15 mouse cellular contexts compared by ENCODE assay signal in genomic region chr15:98982100-98982499, GRCm38 (mm10). TPM values are rescaled to one million over a fixed set of nuclear protein-coding genes. Genes with fewer than 3 reads are reported as not detected.
A peak's percentile ranks its signal among the peaks of the same experiment; 100 is the strongest.
DNase-seq lines count a peak whose midpoint lies in the region; ATAC-seq and TF ChIP-seq lines count a peak whose summit lies in the region.
"Had no signal": no experiment of that assay in that cellular context is flagged by ENCODE, and none has a peak within 500 bp of the region (broad histone marks: within the 10 kb centered on the region; RNA-seq: fewer than 3 reads in every experiment).

No protein-coding gene starts in this region.

- no peaks in the 10 kb centered on the region for H3K36me3 ChIP-seq in ES-E14 (ENCODE audit: control insufficient read depth, insufficient read depth, low read length, poor library complexity, severe bottlenecking)
- H3K36me3 ChIP-seq in hindbrain, embryonic 10.5 days = no peaks in the 10 kb centered on the region
- no peaks in the 10 kb centered on the region for H3K36me3 ChIP-seq in midbrain, embryonic 16.5 days (ENCODE audit: control insufficient read depth, insufficient read depth, low read length)
- H3K36me3 ChIP-seq: heart, embryonic 15.5 days had no signal

- peak overlapping the region; percentile 47 for H3K27ac ChIP-seq in ES-E14 (ENCODE audit: insufficient read depth, low read depth, low read length, poor library complexity, severe bottlenecking)
- H3K27ac ChIP-seq in hindbrain, embryonic 10.5 days = peak overlapping the region; percentile 95
- H3K27ac ChIP-seq in midbrain, embryonic 16.5 days (ENCODE audit: low read length) = peak overlapping the region; percentile 100

- 76% methylated on average over 6 of the region's 6 CpGs for WGBS in hindbrain, embryonic 10.5 days
- WGBS in midbrain, embryonic 16.5 days = 63% methylated on average over 6 of the region's 6 CpGs

- H3K4me3 ChIP-seq in ES-E14 (ENCODE audit: insufficient read depth in 1 of 2, low read depth in 1 of 2, low read length in 2 of 2, poor library complexity in 1 of 2, severe bottlenecking in 1 of 2) = peak overlapping the region in 1 of 2 experiments; percentile 15; a peak in 2 of 4 replicates
- no peak overlapping the region for H3K4me3 ChIP-seq in hindbrain, embryonic 10.5 days
- no peak overlapping the region for H3K4me3 ChIP-seq in midbrain, embryonic 16.5 days (ENCODE audit: low read depth, low read length)
- H3K4me3 ChIP-seq: heart, embryonic 15.5 days had no signal

- peak overlapping the region; percentile 17; the same call in 1 of the 2 replicates for H3K4me2 ChIP-seq in midbrain, embryonic 16.5 days (ENCODE audit: low read length)
- H3K4me2 ChIP-seq: heart, embryonic 15.5 days had no signal

- peak; percentile 91 for DNase-seq in heart, adult 11 months
- no peak for DNase-seq in heart, postnatal 14 days
- DNase-seq in ES-E14 (ENCODE audit: low read depth, low spot score) (no peak), MN1 (ENCODE audit: low spot score) (no peak)
- no peak for DNase-seq in hindbrain, embryonic 10.5 days (ENCODE audit: low spot score)
- no peak for DNase-seq in embryo, embryonic 9.5 days (ENCODE audit: extremely low spot score)
- DNase-seq: kidney, adult 11 months; left cerebral cortex, postnatal 4 days; lung, adult 18-20 months; thymus, postnatal 4 days had no signal

- H3K27me3 ChIP-seq in hindbrain, embryonic 10.5 days (ENCODE audit: insufficient read depth, poor library complexity, severe bottlenecking) = no peaks in the 10 kb centered on the region
- H3K27me3 ChIP-seq in midbrain, embryonic 16.5 days (ENCODE audit: control insufficient read depth, insufficient read depth, low read depth, low read length) = no peaks in the 10 kb centered on the region
- H3K27me3 ChIP-seq: heart, embryonic 15.5 days had no signal

- intact Hi-C loops in heart, postnatal 14 days (cut with DNase I) = no loop called here

- H3K9me3 ChIP-seq in ES-E14 (ENCODE audit: control insufficient read depth, insufficient read depth, low read depth, low read length) = no peaks in the 10 kb centered on the region
- no peaks in the 10 kb centered on the region for H3K9me3 ChIP-seq in hindbrain, embryonic 10.5 days
- no peaks in the 10 kb centered on the region for H3K9me3 ChIP-seq in midbrain, embryonic 16.5 days (replicated peaks; ENCODE audit: control insufficient read depth, low read length, poor library complexity, severe bottlenecking)
- H3K9me3 ChIP-seq: heart, embryonic 15.5 days had no signal

- in situ Hi-C loops in ES-E14 (cut with MboI; ENCODE audit: low sequenced_read_pairs in 2 of 2, unreplicated experiment in 2 of 2) = no loop called here

- peaks cover 17 to 41% of the 10 kb centered on the region in 2 experiments for H3K4me1 ChIP-seq in ES-E14 (ENCODE audit: control insufficient read depth in 2 of 2, insufficient read depth in 2 of 2, low read length in 2 of 2, poor library complexity in 1 of 2)
- peaks cover 91% of the 10 kb centered on the region for H3K4me1 ChIP-seq in hindbrain, embryonic 10.5 days (replicated peaks)
- peaks cover 49% of the 10 kb centered on the region for H3K4me1 ChIP-seq in midbrain, embryonic 16.5 days (ENCODE audit: control insufficient read depth, insufficient read depth, low read length)

- H3K9ac ChIP-seq in ES-E14 (ENCODE audit: insufficient read depth, low read depth, low read length, poor library complexity, severe bottlenecking) = no peak overlapping the region
- no peak overlapping the region for H3K9ac ChIP-seq in midbrain, embryonic 16.5 days (ENCODE audit: low read depth, low read length)
- H3K9ac ChIP-seq: heart, embryonic 15.5 days had no signal

- no peak for ATAC-seq in midbrain, embryonic 16.5 days
- ATAC-seq: activated CD4-positive, CD25-positive, alpha-beta regulatory T cell, adult 4 months had no signal

TF ChIP-seq in ES-E14, 5 proteins besides CTCF, POLR2A, EP300 and RAD21:
- TF ChIP-seq CHD2 (IDR thresholded peaks at IDR 0.05; ENCODE audit: low read depth, low read length) (no peak), ZNF384 (IDR thresholded peaks at IDR 0.05; ENCODE audit: low read depth, low read length) (0 out of 2 replicates have a peak, but pooled peaks have one; percentile 29), HCFC1 (IDR thresholded peaks at IDR 0.05; ENCODE audit: borderline replicate concordance, insufficient read depth, low read length) (no peak), MAFK (IDR thresholded peaks at IDR 0.05; ENCODE audit: insufficient read depth, low read depth, low read length) (peak; percentile 98), ZC3H11A (IDR thresholded peaks at IDR 0.05; ENCODE audit: borderline replicate concordance, low read depth, low read length) (no peak)
TF ChIP-seq in ES-E14: peak in this region for 2.

RNA-seq across cellular contexts. Expression of gene Tuba1a, which starts 28.6 kb away (rescaled TPM):
- total RNA-seq in heart, postnatal 14 days (2021) = 100 to 1,000 TPM; 116 to 154 TPM
- 595 and 862 TPM in 2 replicates for total RNA-seq in ES-E14 (2012; rRNA removed)
- polyA plus RNA-seq in hindbrain, embryonic 10.5 days (2016; fragmentation: Nextera tagmentation; extraction: Ambion mirVana) = 4,838 and 8,764 TPM in 2 replicates
- 17,735 and 17,910 TPM in 2 replicates for polyA plus RNA-seq in midbrain, embryonic 16.5 days (2015; fragmentation: Nextera tagmentation; extraction: Ambion mirVana)

RNA-seq across cellular contexts. Expression of gene Gm49450, which starts 28.7 kb away (rescaled TPM):
- not detected for total RNA-seq in heart, postnatal 14 days (2021)
- total RNA-seq in ES-E14 (2012; rRNA removed) = not detected in 2 replicates
- not detected in 2 replicates for polyA plus RNA-seq in hindbrain, embryonic 10.5 days (2016; fragmentation: Nextera tagmentation; extraction: Ambion mirVana)
- not detected in 2 replicates for polyA plus RNA-seq in midbrain, embryonic 16.5 days (2015; fragmentation: Nextera tagmentation; extraction: Ambion mirVana)
- total RNA-seq: gastrocnemius, adult 8-10 months; left cerebral cortex, postnatal 4 days; megakaryocyte-erythroid progenitor cell, adult 5-6 weeks had no signal
- polyA plus RNA-seq: activated CD4-positive, CD25-positive, alpha-beta regulatory T cell, adult 4 months; heart, embryonic 15.5 days had no signal

RNA-seq across cellular contexts. Expression of gene Tuba1c, which starts 47.6 kb away (rescaled TPM):
- total RNA-seq in heart, postnatal 14 days (2021) = 10 to 100 TPM; 42.2 to 57.4 TPM
- 335 and 424 TPM in 2 replicates for total RNA-seq in ES-E14 (2012; rRNA removed)
- polyA plus RNA-seq in hindbrain, embryonic 10.5 days (2016; fragmentation: Nextera tagmentation; extraction: Ambion mirVana) = 111 and 135 TPM in 2 replicates
- polyA plus RNA-seq in midbrain, embryonic 16.5 days (2015; fragmentation: Nextera tagmentation; extraction: Ambion mirVana) = 11.6 and 12.5 TPM in 2 replicates

RNA-seq across cellular contexts. Expression of gene Tuba1b, which starts 47.7 kb away (rescaled TPM):
- 100 to 1,000 TPM; 164 to 218 TPM for total RNA-seq in heart, postnatal 14 days (2021)
- total RNA-seq in ES-E14 (2012; rRNA removed) = 1,092 and 1,539 TPM in 2 replicates
- 2,254 and 2,463 TPM in 2 replicates for polyA plus RNA-seq in hindbrain, embryonic 10.5 days (2016; fragmentation: Nextera tagmentation; extraction: Ambion mirVana)
- polyA plus RNA-seq in midbrain, embryonic 16.5 days (2015; fragmentation: Nextera tagmentation; extraction: Ambion mirVana) = 1,165 and 1,361 TPM in 2 replicates

Comparison
In these comparisons a context has a peak if more than half of its experiments do, and no peak if none do; other contexts are left out.
1. H3K27ac ChIP-seq: peak in every context shown above with its lines; median percentile 100 in midbrain, embryonic 16.5 days; 95 in hindbrain, embryonic 10.5 days; 47 in ES-E14.